Mouse (Mus musculus): ENCODE measurements around the gene Krt42.
"Not testable (repeated sequence)": the region's sequence is repeated elsewhere in the genome, so short reads cannot be mapped to it uniquely, and the experiment has no call there.

Krt42 gene

DNA sequence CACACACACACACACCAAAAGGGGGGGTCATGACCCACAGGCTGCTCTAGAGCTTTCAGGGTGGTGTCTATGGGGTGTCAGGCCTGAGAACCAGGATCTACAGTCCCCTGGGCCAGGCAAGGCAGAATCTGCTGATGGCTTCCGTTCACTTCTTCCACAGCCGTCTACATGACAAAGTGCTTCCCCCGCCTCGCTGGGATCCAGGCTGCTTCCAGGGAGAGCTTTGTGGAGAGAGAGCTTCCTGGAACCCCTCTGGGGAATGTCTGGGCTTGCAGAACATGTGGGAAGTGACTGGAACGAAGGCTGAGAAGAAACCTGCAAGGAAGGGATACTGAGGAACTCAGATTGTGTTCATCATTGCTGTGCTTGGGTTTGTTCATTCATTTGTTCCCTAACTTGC lies 9.1 kb upstream of the Krt42 start:
- DNase-seq (ENCODE audit: low read depth), result no peak

GRCm38 (mm10) chr11:100277726-100278480 lies 8.2 kb upstream of the Krt42 start:
- DNase-seq (ENCODE audit: low read depth), result no peak

- no peak for DNase-seq (ENCODE audit: low read depth)
Observed at GRCm38 (mm10) chr11:100275466-100275865, 5.8 kb upstream of the Krt42 start.

DNA sequence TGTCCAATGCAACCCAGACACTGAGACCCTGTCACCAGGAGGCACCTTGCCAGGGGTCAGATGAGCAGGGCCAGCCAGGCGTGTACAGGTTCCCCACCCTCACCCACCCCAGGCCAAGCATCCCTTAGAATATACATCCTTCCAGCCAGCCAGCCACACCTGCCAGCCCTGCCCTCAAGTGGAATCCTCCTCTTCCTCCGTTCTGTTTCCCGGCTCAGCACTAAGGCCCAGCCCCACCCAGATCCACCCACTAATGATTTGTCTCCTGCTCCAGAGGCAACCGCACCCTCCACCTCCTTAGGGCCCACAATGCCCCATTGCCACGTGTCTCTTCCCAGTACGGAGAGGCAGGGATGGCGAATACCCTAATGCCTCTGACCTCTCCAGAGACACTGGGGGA lies 5.0 kb upstream of the Krt42 start:
- DNase-seq (ENCODE audit: low read depth), result no peak

- no peak for DNase-seq (ENCODE audit: low read depth)
Observed at GRCm38 (mm10) chr11:100271878-100272277, 2.2 kb upstream of the Krt42 start.

GRCm38 (mm10) chr11:100262058-100262980 lies 7.4 kb downstream of the Krt42 start:
- no peak for DNase-seq (ENCODE audit: low read depth)

DNA sequence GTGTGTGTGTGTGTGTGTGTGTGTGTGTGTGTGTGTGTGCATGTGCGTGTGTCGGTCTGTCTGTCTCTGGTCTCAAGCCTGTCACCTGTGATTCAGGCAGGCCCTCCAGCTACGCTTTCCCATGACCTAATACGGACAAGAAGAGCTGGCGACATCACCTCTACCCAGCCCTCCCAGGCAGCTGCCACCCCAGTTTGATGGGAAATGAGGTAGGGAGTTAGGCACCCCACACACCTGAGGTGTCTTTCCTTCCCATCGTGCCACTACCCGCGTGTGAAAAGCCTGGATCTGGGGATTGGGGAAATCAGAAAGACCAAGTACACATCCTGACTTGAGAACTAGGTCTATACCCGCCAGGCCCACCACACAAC lies 8.5 kb downstream of the Krt42 start:
- DNase-seq (ENCODE audit: low read depth), result no peak

GRCm38 (mm10) chr11:100260514-100261234 lies 9.0 kb downstream of the Krt42 start, which contains the start of gene Krt17:
Krt17 (minus strand) TSS chr11:100261029.
- DNase-seq (ENCODE audit: low read depth), result no peak

GRCm38 (mm10) chr11:100259079-100259478 lies 10.6 kb downstream of the Krt42 start:
- DNase-seq (ENCODE audit: low read depth), result no peak

DNA sequence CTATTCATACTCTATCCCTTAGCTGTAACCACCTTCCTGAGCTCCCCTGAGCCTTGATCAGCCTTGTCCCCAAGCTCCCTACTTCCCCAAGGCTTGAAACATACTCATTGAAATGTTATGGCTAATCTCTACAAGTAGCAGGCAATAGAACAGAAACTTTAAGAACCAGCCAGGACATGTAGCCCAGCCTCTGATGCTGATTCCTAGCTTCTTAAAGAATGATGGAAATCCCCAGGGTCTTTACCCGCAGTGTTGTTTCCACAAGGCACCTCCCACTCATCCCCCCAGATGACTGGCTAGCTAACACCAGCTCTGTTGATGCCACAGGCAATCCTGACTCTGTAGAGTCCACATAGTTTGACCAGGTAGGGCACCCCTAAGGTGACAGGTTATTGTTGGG lies 11.7 kb downstream of the Krt42 start:
- no peak for DNase-seq (ENCODE audit: low read depth)

DNA sequence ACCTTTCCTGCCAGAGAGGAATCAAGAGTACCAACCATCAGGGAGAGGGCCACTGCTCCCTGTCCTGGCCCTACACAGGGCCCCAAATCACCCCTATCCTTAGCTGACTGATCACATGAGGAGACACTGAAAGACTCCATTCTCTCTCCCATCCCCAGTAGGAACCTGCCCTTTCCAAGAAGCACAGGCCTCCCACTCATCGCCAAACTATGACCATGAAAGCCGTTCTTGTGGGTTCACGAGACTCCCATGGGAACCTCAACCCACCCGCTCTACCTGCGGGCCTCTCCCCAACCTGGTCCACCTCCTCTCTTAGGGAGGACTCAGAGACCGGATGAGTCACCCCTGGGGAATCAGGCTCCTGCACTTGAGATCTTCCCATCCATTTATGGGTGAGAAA lies 14.2 kb downstream of the Krt42 start:
- no peak for DNase-seq (ENCODE audit: low read depth)

DNA sequence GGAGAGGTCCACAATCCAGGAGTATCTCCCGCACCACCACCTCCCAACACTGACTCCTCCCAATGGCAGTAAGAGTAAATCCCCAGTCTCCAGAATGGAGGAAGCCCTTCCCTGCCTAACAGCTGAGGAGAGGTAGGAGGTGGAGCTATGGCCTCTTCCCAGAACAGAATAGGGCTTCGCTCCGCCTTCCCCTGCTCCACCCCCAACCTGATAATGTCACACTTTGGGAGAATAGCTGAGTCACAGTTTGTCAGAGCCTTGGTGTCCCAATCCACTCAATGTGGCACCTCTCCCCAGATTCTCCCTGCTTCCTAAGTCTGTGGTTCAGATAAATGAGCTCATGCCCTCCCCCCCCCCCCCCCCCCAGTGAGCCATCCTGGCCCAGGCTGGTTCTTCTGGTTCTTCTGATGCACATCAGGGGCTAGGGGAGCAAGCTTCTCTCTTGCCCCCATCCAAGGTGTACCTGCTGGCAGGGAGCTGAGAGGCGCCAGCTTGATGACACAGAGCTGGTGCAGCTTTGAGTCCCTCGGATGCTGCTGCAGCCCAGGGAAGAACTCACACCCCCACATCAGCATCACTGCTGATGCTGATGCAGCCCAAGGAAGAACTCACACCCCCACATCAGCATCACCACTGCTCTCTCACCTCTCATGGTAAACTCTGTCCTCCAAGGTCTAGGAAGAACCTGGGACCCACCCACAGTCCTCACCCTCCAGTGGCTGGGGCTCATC lies 15.1 kb downstream of the Krt42 start:
- no peak for DNase-seq (ENCODE audit: low read depth)

DNA sequence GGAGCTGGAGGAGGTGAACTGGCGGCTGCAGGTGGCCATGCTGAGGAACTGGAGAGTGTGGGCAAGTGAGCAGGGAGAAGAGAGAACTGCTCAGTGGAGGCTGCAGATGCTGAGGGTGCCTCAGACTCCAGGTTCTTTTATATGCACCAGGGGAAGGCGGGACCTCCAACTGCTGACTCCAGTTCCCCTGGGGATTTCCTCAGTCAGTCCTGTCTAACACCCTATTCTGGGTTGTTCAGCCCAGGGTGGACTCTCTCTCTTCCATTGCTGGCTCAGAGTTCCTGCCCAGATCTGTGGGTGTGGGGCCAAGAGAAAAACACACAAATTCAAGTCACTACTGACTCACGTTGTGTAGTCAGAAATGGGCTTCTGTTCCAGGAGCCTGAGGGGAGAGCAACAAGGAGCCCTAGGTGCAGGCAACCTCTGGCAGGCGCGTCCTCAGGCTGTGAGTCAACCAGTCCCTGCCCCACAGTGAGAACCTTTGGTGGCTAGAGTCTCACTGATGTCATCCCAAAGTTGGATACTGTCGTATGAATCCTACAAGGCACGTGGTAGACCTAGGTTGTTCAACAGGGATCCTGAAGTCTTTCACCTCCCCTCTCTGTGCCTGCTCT lies 20.7 kb downstream of the Krt42 start, which contains the start of gene Krt16:
Gene Krt16 (minus strand): TSS at position 51 of the 614 bp plus-strand sequence.
- peak; percentile 4 for DNase-seq (ENCODE audit: low read depth)

GRCm38 (mm10) chr11:100246471-100246870 lies 23.2 kb downstream of the Krt42 start:
- DNase-seq (ENCODE audit: low read depth), result not testable (repeated sequence)

DNA sequence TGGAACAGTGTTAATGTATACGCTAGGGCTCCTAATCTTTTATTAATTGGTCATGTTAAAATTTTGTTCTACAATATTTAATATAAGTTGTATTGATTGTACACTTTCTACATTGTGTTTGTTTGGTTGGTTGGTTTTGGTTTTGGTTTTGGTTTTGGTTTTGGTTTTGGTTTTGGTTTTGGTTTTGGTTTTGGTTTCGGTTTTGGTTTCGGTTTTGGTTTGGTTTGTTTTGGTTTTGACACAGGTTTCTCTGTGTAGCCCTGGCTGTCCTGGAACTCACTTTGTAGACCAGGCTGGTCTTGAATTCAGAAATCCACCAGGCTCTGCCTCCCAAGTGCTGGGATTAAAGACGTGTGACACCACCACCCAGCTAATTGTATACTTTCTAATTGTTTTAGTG lies 29.4 kb downstream of the Krt42 start:
- DNase-seq (ENCODE audit: low read depth), result not testable (repeated sequence)

GRCm38 (mm10) chr11:100221741-100222140 lies 47.9 kb downstream of the Krt42 start:
- no peak for DNase-seq (ENCODE audit: low read depth)

DNA sequence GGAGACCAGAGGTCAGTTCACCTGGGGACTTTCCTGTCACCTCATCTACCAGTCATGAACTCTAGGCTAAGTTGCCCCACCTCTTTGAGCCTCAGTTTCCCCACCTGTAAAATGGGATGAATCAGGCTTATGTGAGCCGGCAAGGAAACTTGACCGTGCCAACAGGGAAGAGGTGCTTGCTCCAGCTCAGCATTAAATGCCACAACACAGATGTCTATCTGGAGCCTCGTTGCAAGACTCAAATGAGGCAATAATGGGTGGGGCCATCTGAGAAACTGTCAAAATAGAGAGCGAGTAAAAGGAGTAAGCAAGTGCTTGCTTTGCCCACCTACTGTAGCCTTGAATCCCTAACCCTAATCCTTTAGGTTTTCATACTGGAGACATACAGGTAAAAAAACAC lies 50.4 kb downstream of the Krt42 start:
- no peak for DNase-seq (ENCODE audit: low read depth)

Measured in fibroblast of lung, adult 2 months (primary cell).